Mouse (Mus musculus): ENCODE data around the gene Olfr1230.

The Olfr1230 gene

GRCm38 (mm10) chr2:89297168-89297567 is at the start of gene Olfr1230:
Olfr1230 (minus strand) TSS chr2:89297268.
- 82% methylated on average over 1 of the region's 1 CpGs for WGBS

GRCm38 (mm10) chr2:89342298-89342697 is 45.2 kb upstream of the Olfr1230 start, which contains the start of gene Olfr1233:
Olfr1233 (minus strand) TSS chr2:89342398.

GRCm38 (mm10) chr2:89329575-89329974 is 32.5 kb upstream of the Olfr1230 start, which contains the start of gene Olfr1232:
Olfr1232 (minus strand) TSS chr2:89329675.

GRCm38 (mm10) chr2:89306974-89307373 is 9.9 kb upstream of the Olfr1230 start, which contains the start of gene Olfr1231:
Olfr1231 (minus strand) TSS chr2:89307074.
- 62% methylated on average over 2 of the region's 2 CpGs for WGBS

GRCm38 (mm10) chr2:89287914-89288313 is 9.2 kb downstream of the Olfr1230 start, which contains the start of gene Olfr1229:
Olfr1229 (minus strand) TSS chr2:89288014.
- WGBS, result 67% methylated on average over 2 of the region's 2 CpGs

GRCm38 (mm10) chr2:89253962-89254361 is 43.1 kb downstream of the Olfr1230 start, which contains the start of gene Olfr1228:
Olfr1228 (minus strand) TSS chr2:89254062.

All from cerebral cortex, adult 2 months (tissue).